Mouse (Mus musculus) hindbrain, embryonic 15.5 days (tissue): ENCODE results near the gene Actn4. TPM values are rescaled to one million over a fixed set of nuclear protein-coding genes. Genes with fewer than 3 reads are reported as not detected.

Experiments used
- ATAC-seq: fragments of 200-750 bp; cut with Nextera tagmentation; 2 replicates; pipeline ENCODE4 v1.8.0; 2017; ENCODE audit warnings: low read depth, moderate number of reproducible peaks, moderate TSS enrichment; ENCODE audit not compliant: low FRiP score
- H3K27ac ChIP-seq: fragments of 300-500 bp; sonication (generic); replicated peaks from 2 replicates; pipeline ENCODE4 v1.5.1; 2015; ENCODE audit warnings: mild to moderate bottlenecking, inconsistent platforms
- H3K27me3 ChIP-seq: fragments of 300-500 bp; sonication (generic); 2 replicates; pipeline ENCODE4 v1.6.1; 2015; ENCODE audit warnings: control low read depth, inconsistent platforms
- H3K36me3 ChIP-seq: fragments of 300-500 bp; sonication (generic); 2 replicates; pipeline ENCODE4 v1.6.1; 2015; ENCODE audit warnings: control low read depth, inconsistent platforms
- H3K4me1 ChIP-seq: fragments of 300-500 bp; sonication (generic); replicated peaks from 2 replicates; pipeline ENCODE4 v1.6.1; 2015; ENCODE audit warnings: control low read depth, inconsistent platforms
- H3K4me2 ChIP-seq: fragments of 300-500 bp; sonication (generic); 2 replicates; pipeline ENCODE4 v1.6.1; 2015; ENCODE audit warnings: moderate library complexity, mild to moderate bottlenecking, inconsistent platforms
- H3K4me3 ChIP-seq: fragments of 300-500 bp; sonication (generic); 2 replicates; pipeline ENCODE4 v1.5.1; 2015; ENCODE audit warnings: mild to moderate bottlenecking, inconsistent platforms
- H3K9ac ChIP-seq: fragments of 300-500 bp; sonication (generic); 2 replicates; pipeline ENCODE4 v1.6.1; 2015; ENCODE audit warnings: inconsistent platforms
- H3K9me3 ChIP-seq: fragments of 300-500 bp; sonication (generic); 2 replicates; pipeline ENCODE4 v1.6.1; 2016; ENCODE audit warnings: control low read depth, inconsistent platforms
- WGBS: fragments of 180-500 bp; shearing (Covaris S2); methylation state at CpG from one replicate; pipeline ENCODE4 v1.1.7; 2015; 5-methylcytosine and 5-hydroxymethylcytosine counted together
- polyA plus RNA-seq: library from polyadenylated mRNA; unstranded; fragments of >200 nt; fragmentation: Nextera tagmentation; extraction: Ambion mirVana; gene quantifications from 2 replicates; pipeline ENCODE4 v1.2.1, GENCODE M21; 2015

The Actn4 gene
- polyA plus RNA-seq: 140 and 154 TPM in 2 replicates

DNA sequence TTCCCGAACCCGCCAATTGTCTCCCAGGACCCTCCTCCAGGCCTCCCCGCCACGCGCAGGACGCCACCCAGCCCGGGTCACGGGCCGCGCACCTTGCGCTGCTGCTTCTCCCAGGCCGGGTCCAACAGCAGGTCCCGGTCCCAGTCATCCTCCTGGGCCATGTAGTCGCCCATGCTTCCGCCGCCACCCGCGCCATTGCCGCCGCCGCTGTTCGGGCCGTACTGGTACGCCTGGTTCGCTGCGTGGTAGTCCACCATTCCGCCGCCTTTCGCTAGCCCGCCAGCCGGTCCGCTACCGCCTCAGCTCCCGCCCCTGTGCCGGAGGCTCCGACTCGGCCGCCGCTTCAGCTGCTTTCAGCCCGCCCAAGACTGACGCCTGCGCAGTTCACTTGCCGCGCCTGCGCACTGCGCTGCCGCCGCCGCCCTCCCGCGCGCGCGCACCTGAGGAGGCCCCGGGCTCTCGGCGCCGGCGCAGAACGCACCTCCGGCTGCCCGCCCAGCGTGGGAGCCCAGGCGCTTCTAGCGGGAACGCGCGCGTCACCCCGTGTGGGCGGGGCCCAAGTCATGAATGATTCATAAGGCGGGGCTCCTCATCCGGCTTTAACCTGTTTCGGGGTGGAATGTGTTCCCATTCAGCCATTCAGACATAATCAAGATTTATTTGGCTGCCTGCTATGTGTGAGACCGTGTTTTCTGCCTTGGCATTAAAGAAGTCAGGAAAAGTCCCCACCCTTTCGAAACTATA, at the start of gene Actn4:
TSS of gene Actn4 (minus strand) at position 414 of the 744 bp plus-strand sequence.
- H3K27ac ChIP-seq: peak within 1 kb of the TSS; percentile 88
- WGBS: under 1% methylated on average over 76 of the region's 76 CpGs
- ATAC-seq: peak; percentile 92
- H3K9ac ChIP-seq: peak within 1 kb of the TSS; percentile 96
- no peaks in the 10 kb centered on the region for H3K36me3 ChIP-seq
- peak within 1 kb of the TSS; percentile 78 for H3K4me2 ChIP-seq
- H3K9me3 ChIP-seq: no peaks in the 10 kb centered on the region
- peaks cover 44% of the 10 kb centered on the region for H3K4me1 ChIP-seq
- H3K4me3 ChIP-seq: peak within 1 kb of the TSS; percentile 92
- no peaks in the 10 kb centered on the region for H3K27me3 ChIP-seq

DNA sequence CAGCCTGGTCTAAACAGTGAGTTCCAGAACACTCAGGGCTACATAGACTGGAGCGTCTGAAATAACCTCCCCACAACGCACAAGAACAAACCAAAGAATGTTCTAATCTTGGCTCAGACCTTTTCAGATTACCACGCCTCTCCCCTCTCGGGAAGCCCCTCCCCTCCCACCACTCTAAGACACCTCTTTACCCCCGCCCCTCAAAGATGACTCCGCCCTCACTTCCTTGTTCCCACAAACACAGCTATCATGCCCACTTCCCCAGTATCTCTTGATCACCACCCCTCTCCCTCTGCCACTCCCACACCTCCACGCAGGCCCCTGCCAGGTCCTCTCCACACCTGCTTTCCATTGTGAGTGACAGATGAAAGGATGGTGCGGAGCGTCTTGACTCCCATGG, 46.6 kb upstream of the Actn4 start:
- Histone ChIP-seq H3K9ac (no peak overlapping the region), H3K36me3 (no peaks in the 10 kb centered on the region), H3K27ac (no peak overlapping the region), H3K4me1 (no peaks in the 10 kb centered on the region), H3K27me3 (no peaks in the 10 kb centered on the region), H3K4me2 (no peak overlapping the region), H3K9me3 (no peaks in the 10 kb centered on the region), H3K4me3 (no peak overlapping the region)
- no peak for ATAC-seq
- 83% methylated on average over 9 of the region's 9 CpGs for WGBS

DNA sequence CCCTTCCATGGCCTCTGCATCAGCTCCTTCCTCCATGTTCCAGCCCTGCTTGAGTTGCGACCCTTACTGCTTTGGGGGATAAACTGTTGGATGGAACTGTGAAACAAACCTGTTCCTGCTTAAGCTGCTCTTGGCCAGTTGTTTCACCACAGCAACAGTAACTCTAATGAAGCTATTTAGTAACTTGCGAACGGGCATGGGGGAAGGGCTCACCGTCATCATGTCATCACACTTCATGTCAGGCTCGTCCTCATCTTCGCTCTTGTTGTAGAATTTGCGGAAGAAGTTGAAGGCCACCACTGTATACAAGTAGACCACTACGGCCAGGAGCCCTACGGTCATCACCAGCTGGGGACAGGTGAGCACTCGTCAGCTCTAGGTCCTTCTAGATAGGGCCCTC, 46.0 kb upstream of the Actn4 start:
- no peaks in the 10 kb centered on the region for H3K36me3 ChIP-seq
- H3K9ac ChIP-seq: no peak overlapping the region
- H3K9me3 ChIP-seq: no peaks in the 10 kb centered on the region
- no peak overlapping the region for H3K4me3 ChIP-seq
- no peak for ATAC-seq
- WGBS: 96% methylated on average over 10 of the region's 10 CpGs
- H3K27me3 ChIP-seq: no peaks in the 10 kb centered on the region
- H3K4me2 ChIP-seq: no peak overlapping the region
- no peaks in the 10 kb centered on the region for H3K4me1 ChIP-seq
- no peak overlapping the region for H3K27ac ChIP-seq

DNA sequence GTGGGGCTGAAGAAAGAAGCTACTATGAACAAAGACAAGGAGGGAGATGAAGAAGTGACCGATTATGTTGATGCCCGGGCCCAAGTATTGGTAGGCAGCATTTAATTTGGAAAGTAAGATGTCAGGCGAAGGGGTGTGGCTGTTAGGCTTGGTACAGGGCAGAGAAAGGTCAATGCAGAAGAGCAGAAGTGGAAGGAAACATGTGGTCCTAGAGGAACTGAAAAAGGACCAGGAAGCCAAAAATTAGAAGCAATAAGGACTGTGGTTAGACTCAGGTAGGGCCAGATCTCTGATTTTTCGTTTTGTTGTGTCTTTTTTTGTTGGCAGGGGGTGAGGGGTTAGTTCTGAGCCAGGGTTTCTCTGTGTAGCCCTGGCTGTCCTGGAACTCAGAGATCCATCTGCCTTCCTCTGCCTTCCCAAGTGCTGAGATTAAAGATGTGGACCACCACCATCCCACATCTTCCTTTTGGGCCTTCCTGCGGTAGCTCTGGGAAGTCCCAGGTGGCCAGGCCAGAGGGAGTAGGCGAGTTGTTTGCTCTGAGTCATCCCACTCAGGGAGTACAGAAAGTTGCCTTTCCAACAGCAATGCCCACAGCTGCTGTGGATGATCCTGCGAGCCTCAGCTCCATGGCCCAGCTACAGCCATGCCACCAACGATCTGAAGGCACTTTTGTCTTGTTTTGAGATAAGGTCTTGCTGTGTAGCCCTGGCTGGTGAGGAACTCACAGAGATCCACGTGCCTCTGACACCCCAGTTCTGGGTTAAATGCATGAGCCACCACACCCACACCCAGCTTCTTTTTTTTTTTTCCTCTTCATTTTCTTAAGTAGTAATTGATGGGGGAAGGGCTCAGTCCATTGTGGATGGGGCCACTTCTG, 45.3 kb upstream of the Actn4 start:
- H3K4me2 ChIP-seq: no peak overlapping the region
- H3K4me3 ChIP-seq: no peak overlapping the region
- WGBS: 83% methylated on average over 9 of the region's 9 CpGs
- no peak overlapping the region for H3K9ac ChIP-seq
- no peaks in the 10 kb centered on the region for H3K9me3 ChIP-seq
- ATAC-seq: no peak
- H3K36me3 ChIP-seq: no peaks in the 10 kb centered on the region
- H3K27me3 ChIP-seq: no peaks in the 10 kb centered on the region
- H3K4me1 ChIP-seq: no peaks in the 10 kb centered on the region
- H3K27ac ChIP-seq: no peak overlapping the region

DNA sequence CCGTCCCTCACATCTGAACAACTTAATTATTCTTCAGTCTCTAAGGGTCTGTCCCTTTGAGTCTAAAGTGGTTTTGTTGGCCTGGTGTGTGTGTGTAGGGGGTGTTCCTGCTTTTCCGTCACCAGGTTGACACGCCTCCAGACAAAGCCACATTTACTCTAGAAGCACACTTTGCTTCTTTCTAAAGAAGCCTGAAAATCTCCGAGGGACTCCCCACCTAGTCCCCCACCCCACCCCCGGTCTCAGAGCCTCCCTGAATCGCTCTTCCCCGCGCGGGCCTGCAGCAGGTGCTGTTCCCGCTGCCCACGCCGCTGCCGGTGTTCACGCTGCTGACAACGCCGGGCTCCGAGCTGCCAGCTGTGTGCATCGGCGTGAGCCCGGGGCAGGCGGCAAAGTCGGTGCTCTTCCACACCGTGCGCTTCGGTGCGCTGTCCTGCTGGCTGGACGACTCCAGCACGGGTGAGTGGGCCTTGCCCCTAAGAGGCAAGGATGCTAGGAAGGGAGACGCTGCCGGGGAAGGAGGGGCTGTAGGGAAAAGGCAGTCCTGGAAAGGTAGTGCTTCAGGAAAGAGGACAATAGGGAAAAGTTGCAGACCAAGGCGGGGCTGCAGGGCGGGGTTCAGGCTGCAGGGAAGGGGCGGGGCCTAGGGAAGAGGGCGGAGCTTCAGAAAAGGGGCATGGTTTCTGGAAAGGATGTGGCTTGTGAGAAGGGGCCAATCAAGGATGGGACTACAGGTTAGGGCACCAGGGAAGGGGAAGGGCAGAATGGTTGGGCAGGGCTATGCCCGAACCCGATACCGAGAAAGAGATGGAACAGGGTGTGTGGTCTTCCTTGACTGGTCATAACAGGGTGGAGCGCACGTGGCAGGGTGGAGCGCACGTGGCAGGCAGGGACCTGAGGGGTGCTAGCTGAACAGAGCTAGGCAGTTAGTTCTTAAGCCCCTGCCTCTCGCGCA, 38.8 kb upstream of the Actn4 start:
- 5% methylated on average over 43 of the region's 43 CpGs for WGBS
- peak overlapping the region; percentile 46 for H3K4me3 ChIP-seq
- peak; percentile 77 for ATAC-seq
- H3K9me3 ChIP-seq: no peaks in the 10 kb centered on the region
- 0 out of 2 replicates have a peak, but pooled peaks cover 3% of the 10 kb centered on the region for H3K27me3 ChIP-seq
- peak overlapping the region; percentile 61 for H3K27ac ChIP-seq
- H3K4me1 ChIP-seq: peaks cover 12% of the 10 kb centered on the region
- H3K4me2 ChIP-seq: peak overlapping the region; percentile 78
- H3K36me3 ChIP-seq: no peaks in the 10 kb centered on the region
- peak overlapping the region; percentile 54 for H3K9ac ChIP-seq

DNA sequence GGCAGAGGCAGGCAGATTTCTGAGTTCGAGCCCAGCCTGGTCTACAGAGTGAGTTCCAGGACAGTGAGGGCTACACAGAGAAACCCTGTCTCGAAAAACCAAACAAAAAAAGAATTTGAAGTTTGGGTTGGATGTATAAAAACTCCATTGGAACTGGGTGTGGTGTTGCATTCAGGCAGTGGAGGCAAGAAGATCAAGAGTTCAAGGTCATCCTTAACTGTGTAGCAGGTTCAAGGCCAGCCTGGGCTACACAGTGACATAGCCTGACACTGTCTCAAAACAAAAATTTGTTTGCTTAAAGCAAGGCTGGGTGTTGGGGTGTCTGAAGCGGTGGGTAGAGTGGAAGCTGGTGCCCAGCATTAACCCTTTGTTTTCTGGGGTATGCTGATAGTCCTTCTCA, 31.3 kb upstream of the Actn4 start:
- WGBS: 83% methylated on average over 3 of the region's 3 CpGs
- Histone ChIP-seq H3K36me3 (no peaks in the 10 kb centered on the region), H3K27me3 (no peaks in the 10 kb centered on the region), H3K9ac (no peak overlapping the region), H3K9me3 (no peaks in the 10 kb centered on the region), H3K4me3 (no peak overlapping the region), H3K27ac (no peak overlapping the region), H3K4me1 (no peaks in the 10 kb centered on the region), H3K4me2 (no peak overlapping the region)
- no peak for ATAC-seq

DNA sequence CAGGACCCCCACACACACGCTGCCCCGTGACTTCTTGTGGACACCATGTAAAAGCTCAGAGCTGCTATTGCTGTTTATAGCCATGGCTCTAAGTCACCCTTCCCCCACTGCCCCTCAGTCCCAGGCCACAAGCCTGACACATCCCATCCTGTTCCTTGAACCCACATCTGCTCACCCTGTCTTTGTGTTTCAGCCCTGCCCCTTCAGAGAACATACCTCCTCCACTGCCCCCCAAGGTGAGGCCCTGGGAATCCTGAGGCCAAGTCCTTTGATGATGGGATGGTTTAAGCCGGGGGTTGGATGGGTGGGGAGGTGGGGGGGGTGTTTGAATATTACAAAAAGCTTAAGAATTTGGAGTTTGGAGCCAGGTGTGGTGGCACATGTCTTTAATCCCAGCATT, 30.9 kb upstream of the Actn4 start:
- Histone ChIP-seq H3K9ac (no peak overlapping the region), H3K4me2 (no peak overlapping the region), H3K27ac (no peak overlapping the region), H3K4me3 (no peak overlapping the region), H3K9me3 (no peaks in the 10 kb centered on the region), H3K4me1 (no peaks in the 10 kb centered on the region), H3K27me3 (no peaks in the 10 kb centered on the region), H3K36me3 (no peaks in the 10 kb centered on the region)
- no peak for ATAC-seq
- WGBS: 94% methylated on average over 3 of the region's 3 CpGs

DNA sequence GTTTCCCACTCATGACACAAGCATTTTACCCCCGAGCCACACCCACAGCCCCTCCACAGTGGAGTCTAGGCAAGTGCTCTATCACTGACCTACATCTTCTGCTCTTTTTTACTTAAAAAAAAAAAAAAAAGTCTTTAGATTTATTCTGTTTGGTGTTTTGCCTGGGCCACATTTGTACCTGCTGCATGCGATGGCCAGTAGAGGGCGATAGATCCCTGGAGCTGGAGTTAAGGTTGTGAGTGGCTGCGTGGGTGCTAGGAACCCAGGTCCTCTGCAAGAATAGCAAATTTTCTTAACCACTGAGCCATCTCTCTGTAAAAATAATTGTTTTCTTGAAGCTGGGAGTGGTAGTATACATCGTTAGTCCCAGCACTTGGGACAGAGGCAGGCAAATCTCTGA, 29.5 kb upstream of the Actn4 start:
- Histone ChIP-seq H3K4me3 (no peak overlapping the region), H3K4me1 (no peaks in the 10 kb centered on the region), H3K9ac (no peak overlapping the region), H3K4me2 (no peak overlapping the region), H3K27ac (no peak overlapping the region), H3K27me3 (no peaks in the 10 kb centered on the region), H3K36me3 (no peaks in the 10 kb centered on the region), H3K9me3 (no peaks in the 10 kb centered on the region)
- ATAC-seq: no peak
- WGBS: 62% methylated on average over 5 of the region's 5 CpGs

DNA sequence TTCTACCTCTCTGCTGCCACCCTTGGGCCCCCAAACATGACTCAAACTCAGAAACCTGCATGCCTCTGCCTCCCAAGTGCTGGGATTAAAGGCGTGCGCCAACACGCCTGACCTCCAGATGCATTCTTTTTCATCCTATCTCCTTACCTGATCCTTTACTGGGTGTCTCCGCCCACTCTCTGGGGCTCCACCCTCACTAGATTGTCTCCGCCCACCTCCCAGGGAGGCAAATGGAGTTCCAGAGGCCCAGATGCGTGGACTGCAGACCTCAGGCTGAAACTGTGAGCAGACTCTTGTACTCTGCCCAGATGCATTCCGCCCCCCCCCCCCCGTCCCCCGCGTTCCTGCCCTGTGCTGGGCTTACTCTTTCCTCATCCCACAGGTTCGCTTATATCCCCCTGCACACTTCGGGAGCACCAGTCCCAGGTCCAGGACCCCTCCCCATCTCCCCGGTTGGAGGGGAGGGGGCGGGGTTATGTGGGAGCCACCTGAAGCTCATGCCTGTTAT, 28.7 kb upstream of the Actn4 start:
- no peak for ATAC-seq

DNA sequence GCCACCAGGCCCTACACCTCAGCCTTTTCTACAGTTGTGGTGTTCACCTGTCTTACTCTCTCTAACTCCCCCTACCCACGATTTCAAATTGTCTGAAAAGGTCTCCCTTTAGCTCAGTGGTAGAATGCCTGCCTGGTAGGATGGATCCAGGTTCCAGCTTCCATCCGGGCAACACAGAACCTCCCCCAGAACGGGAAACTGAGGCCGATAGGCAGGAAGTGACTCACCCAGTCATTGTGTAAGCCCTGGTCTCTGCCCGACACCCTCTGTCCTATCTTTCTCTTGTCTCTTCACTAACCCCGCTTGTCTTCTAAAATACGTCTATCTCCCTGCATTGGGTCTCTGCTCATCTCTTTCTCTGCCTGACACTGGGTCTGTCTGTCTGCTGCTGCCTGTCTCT, 23.1 kb upstream of the Actn4 start:
- 86% methylated on average over 7 of the region's 7 CpGs for WGBS
- Histone ChIP-seq H3K9ac (no peak overlapping the region), H3K4me2 (no peak overlapping the region), H3K4me3 (no peak overlapping the region), H3K27me3 (no peaks in the 10 kb centered on the region), H3K9me3 (no peaks in the 10 kb centered on the region), H3K36me3 (no peaks in the 10 kb centered on the region), H3K27ac (no peak overlapping the region), H3K4me1 (peaks cover 15% of the 10 kb centered on the region)
- no peak for ATAC-seq

More for the DNA sequence above, 28.7 kb upstream of the Actn4 start:
- H3K4me2 ChIP-seq: no peak overlapping the region
- H3K27ac ChIP-seq: no peak overlapping the region
- no peak overlapping the region for H3K4me3 ChIP-seq
- no peaks in the 10 kb centered on the region for H3K9me3 ChIP-seq
- H3K27me3 ChIP-seq: no peaks in the 10 kb centered on the region
- no peaks in the 10 kb centered on the region for H3K36me3 ChIP-seq
- no peaks in the 10 kb centered on the region for H3K4me1 ChIP-seq
- H3K9ac ChIP-seq: no peak overlapping the region
- 55% methylated on average over 13 of the region's 14 CpGs for whole genome bisulfite sequencing

DNA sequence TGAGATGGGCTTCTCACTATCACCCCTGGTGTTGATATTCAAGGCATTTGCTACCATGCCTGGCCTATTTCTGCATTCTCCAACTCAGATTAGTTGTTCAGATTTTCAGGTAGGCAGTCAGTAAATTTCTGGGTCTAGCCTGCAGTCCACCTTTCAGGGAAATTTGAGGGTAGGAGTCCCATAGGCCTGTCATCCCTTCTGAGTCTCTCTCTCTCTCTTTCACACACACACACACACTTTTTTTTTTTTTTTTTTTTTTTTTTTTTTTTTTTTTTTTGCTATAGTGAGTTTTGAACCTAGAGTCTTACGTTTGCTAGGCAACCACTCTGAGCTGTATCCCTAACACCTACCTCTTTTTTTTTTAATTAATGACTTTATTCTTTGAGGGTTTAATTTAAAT, 22.3 kb upstream of the Actn4 start:
- Histone ChIP-seq H3K36me3 (no peaks in the 10 kb centered on the region), H3K27me3 (no peaks in the 10 kb centered on the region), H3K27ac (no peak overlapping the region), H3K4me2 (no peak overlapping the region), H3K9me3 (no peaks in the 10 kb centered on the region), H3K4me1 (peaks cover 15% of the 10 kb centered on the region), H3K9ac (no peak overlapping the region), H3K4me3 (no peak overlapping the region)
- 100% methylated on average over 1 of the region's 1 CpGs for WGBS
- ATAC-seq: no peak
